Mouse (Mus musculus) hematopoietic multipotent progenitor cell, adult 10-12 weeks (in vitro differentiated cells): ENCODE measurements around the gene Sry. TPM values are rescaled to one million over a fixed set of nuclear protein-coding genes. Genes with fewer than 3 reads are reported as not detected.

Experiments used
- polyA plus RNA-seq: library from polyadenylated mRNA; stranded (reverse); fragments of >175 nt; gene quantifications from 2 replicates; pipeline ENCODE4 v1.2.3, GENCODE M21; 2012; ENCODE audit warnings: low replicate concordance

The Sry gene
- not detected in 2 replicates for polyA plus RNA-seq

GRCm38 (mm10) chrY:2663558-2663957 lies at the start of gene Sry:
Gene Sry (minus strand): TSS chrY:2663658.

Other genes with a start within 250 kb of the Sry start
- not detected in 2 replicates for gene H2al2c, start 64.6 kb downstream of the Sry start, polyA plus RNA-seq
- not detected in 2 replicates for gene H2al2b, start 57.0 kb upstream of the Sry start, polyA plus RNA-seq
- gene Gm4064, start 132.5 kb upstream of the Sry start, polyA plus RNA-seq: not detected in 2 replicates
- not detected in 2 replicates for gene Rbmy, start 167.0 kb upstream of the Sry start, polyA plus RNA-seq
- gene Gm10256, start 167.0 kb upstream of the Sry start, polyA plus RNA-seq: not detected in 2 replicates
- gene Gm10352, start 237.3 kb upstream of the Sry start, polyA plus RNA-seq: not detected in 2 replicates